Mouse (Mus musculus) forebrain, embryonic 16.5 days (tissue): ENCODE results near the gene Foxo3. TPM values are rescaled to one million over a fixed set of nuclear protein-coding genes. Genes with fewer than 3 reads are reported as not detected.
A peak's percentile ranks its signal among the peaks of the same experiment; 100 is the strongest.

Experiments
- ATAC-seq: fragments of 200-750 bp; cut with Nextera tagmentation; 2 replicates; pipeline ENCODE4 v1.8.0; 2017; ENCODE audit warnings: mild to moderate bottlenecking, moderate library complexity
- H3K27ac ChIP-seq: fragments of 300-500 bp; sonication (generic); 2 replicates; pipeline ENCODE4 v1.5.1; 2014; ENCODE audit warnings: low read length, control low read depth
- H3K27me3 ChIP-seq: fragments of 300-500 bp; sonication (generic); replicated peaks from 2 replicates; pipeline ENCODE4 v1.6.1; 2014; ENCODE audit warnings: low read length; ENCODE audit not compliant: control insufficient read depth, insufficient read depth
- H3K36me3 ChIP-seq: fragments of 300-500 bp; sonication (generic); 2 replicates; pipeline ENCODE4 v1.6.1; 2014; ENCODE audit not compliant: control insufficient read depth, insufficient read depth
- H3K4me1 ChIP-seq: fragments of 300-500 bp; sonication (generic); replicated peaks from 2 replicates; pipeline ENCODE4 v1.6.1; 2014; ENCODE audit warnings: low read length; ENCODE audit not compliant: control insufficient read depth, insufficient read depth
- H3K4me2 ChIP-seq: fragments of 300-500 bp; sonication (generic); 2 replicates; pipeline ENCODE4 v1.6.1; 2014; ENCODE audit warnings: mild to moderate bottlenecking, low read length, control low read depth
- H3K4me3 ChIP-seq: fragments of 300-500 bp; sonication (generic); replicated peaks from 2 replicates; pipeline ENCODE4 v1.5.1; 2014; ENCODE audit warnings: mild to moderate bottlenecking, low read length, control low read depth
- H3K9ac ChIP-seq: fragments of 300-500 bp; sonication (generic); replicated peaks from 2 replicates; pipeline ENCODE4 v1.6.1; 2014; ENCODE audit warnings: low read depth, low read length, control low read depth
- H3K9me3 ChIP-seq: fragments of 300-500 bp; sonication (generic); 2 replicates; pipeline ENCODE4 v1.6.1; 2016; ENCODE audit warnings: low read length; ENCODE audit not compliant: control insufficient read depth
- WGBS: fragments of 180-500 bp; shearing (Covaris S2); extraction: QIAGEN DNeasy Blood & Tissue Kit; methylation state at CpG from one replicate; pipeline ENCODE4 v1.1.7; 2014; 5-methylcytosine and 5-hydroxymethylcytosine counted together
- polyA plus RNA-seq: library from polyadenylated mRNA; unstranded; fragments of >200 nt; fragmentation: Nextera tagmentation; extraction: Ambion mirVana; gene quantifications from 2 replicates; pipeline ENCODE4 v1.2.1, GENCODE M21; 2015

Gene Foxo3
- polyA plus RNA-seq, 1 experiment from 2014 or later: 4.8 TPM

- H3K27ac ChIP-seq: no peak overlapping the region
- H3K9me3 ChIP-seq: no peaks in the 10 kb centered on the region
- no peaks in the 10 kb centered on the region; the same call in 1 of the 2 replicates for H3K4me1 ChIP-seq
- H3K4me3 ChIP-seq: no peak overlapping the region
- no peaks in the 10 kb centered on the region for H3K36me3 ChIP-seq
- WGBS: 84% methylated on average over 15 of the region's 15 CpGs
- no peak overlapping the region for H3K4me2 ChIP-seq
- no peak overlapping the region for H3K9ac ChIP-seq
- no peak for ATAC-seq
- no peaks in the 10 kb centered on the region for H3K27me3 ChIP-seq
Observed at GRCm38 (mm10) chr10:42238923-42239809, 37.4 kb downstream of the Foxo3 start.

DNA sequence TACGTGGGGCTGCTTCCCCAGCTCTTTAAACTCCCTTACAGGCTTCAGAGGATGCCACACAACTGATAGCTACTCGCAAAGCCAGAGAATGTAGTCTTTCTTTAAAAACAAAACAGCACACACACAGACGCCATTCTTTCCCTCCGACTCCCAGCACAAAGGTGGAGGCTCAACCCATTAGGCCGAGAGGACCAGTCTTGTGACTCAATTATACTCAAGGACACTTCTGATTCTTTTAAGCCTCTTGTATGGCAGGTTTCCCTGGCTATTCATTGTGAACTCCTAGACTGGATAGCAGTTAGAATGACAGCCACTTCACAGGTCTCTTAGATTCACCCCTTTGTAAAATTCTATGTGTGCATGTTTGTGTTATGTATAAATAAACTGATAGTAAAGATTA, 38.3 kb downstream of the Foxo3 start:
- H3K4me3 ChIP-seq: no peak overlapping the region
- 13% methylated on average over 5 of the region's 5 CpGs for WGBS
- no peak for ATAC-seq

DNA sequence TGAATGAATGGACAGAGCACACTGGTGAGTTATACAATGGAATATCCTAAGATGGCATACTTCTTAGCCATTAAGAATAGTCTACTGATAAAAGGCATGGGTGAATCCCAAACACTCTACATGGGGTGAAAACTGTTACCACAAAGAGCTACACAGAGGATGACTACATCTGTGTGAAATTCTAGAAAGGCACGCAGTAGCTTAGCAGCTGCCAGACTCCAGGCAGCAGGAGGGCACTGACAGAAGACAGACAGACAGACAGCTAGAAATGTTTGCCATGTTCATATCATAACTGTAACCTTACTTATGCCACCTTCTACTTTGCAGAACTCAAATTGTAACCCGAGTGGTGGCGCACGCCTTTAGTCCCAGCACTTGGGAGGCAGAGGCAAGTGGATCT, 39.0 kb downstream of the Foxo3 start:
- Histone ChIP-seq H3K9ac (no peak overlapping the region), H3K4me3 (no peak overlapping the region), H3K27me3 (no peaks in the 10 kb centered on the region), H3K9me3 (no peaks in the 10 kb centered on the region), H3K4me2 (no peak overlapping the region), H3K4me1 (peaks cover 5% of the 10 kb centered on the region), H3K36me3 (no peaks in the 10 kb centered on the region; the same call in 1 of the 2 replicates), H3K27ac (no peak overlapping the region)
- no peak for ATAC-seq
- WGBS: 93% methylated on average over 4 of the region's 4 CpGs

More for the DNA sequence above, 38.3 kb downstream of the Foxo3 start:
- H3K27ac ChIP-seq: no peak overlapping the region
- no peaks in the 10 kb centered on the region for H3K9me3 ChIP-seq
- H3K4me2 ChIP-seq: no peak overlapping the region
- no peak overlapping the region for H3K9ac ChIP-seq
- no peaks in the 10 kb centered on the region; the same call in 1 of the 2 replicates for H3K36me3 ChIP-seq
- no peaks in the 10 kb centered on the region; the same call in 1 of the 2 replicates for H3K4me1 ChIP-seq
- H3K27me3 ChIP-seq: no peaks in the 10 kb centered on the region

DNA sequence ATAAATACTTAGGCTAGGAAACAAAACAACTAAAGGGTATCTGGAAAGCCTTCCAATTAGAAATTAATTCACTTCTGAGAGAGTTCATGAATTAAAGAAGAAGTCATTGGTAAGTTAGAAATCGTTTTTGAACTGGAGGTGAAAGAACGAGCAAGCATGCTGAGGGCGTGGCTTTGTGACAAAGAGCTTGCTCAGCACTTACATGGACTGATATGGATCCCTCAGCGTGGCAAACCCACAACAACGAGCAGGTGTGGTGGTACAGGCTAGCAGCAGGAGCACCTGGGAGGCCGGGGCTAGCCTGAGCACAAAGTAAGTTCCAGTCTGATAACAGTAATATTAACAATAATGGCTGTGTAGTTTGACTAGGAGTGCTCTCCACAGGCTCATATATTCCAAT, 41.2 kb downstream of the Foxo3 start:
- H3K36me3 ChIP-seq: no peaks in the 10 kb centered on the region; the same call in 1 of the 2 replicates
- 80% methylated on average over 6 of the region's 6 CpGs for WGBS
- no peak overlapping the region for H3K4me3 ChIP-seq
- H3K4me2 ChIP-seq: no peak overlapping the region
- H3K27ac ChIP-seq: no peak overlapping the region
- no peak overlapping the region for H3K9ac ChIP-seq
- H3K27me3 ChIP-seq: no peaks in the 10 kb centered on the region
- no peak for ATAC-seq
- H3K4me1 ChIP-seq: peaks cover 9% of the 10 kb centered on the region
- H3K9me3 ChIP-seq: no peaks in the 10 kb centered on the region

- 56% methylated on average over 11 of the region's 11 CpGs for WGBS
- Histone ChIP-seq H3K4me3 (no peak overlapping the region), H3K9ac (no peak overlapping the region), H3K36me3 (no peaks in the 10 kb centered on the region; the same call in 1 of the 2 replicates), H3K27me3 (no peaks in the 10 kb centered on the region), H3K4me1 (peaks cover 13% of the 10 kb centered on the region), H3K4me2 (no peak overlapping the region), H3K27ac (no peak overlapping the region), H3K9me3 (no peaks in the 10 kb centered on the region)
- ATAC-seq: 0 out of 2 replicates have a peak, but pooled peaks have one; percentile 18
Observed at GRCm38 (mm10) chr10:42232977-42233376, 43.6 kb downstream of the Foxo3 start.

- Histone ChIP-seq H3K9me3 (no peaks in the 10 kb centered on the region), H3K27ac (no peak overlapping the region), H3K4me2 (no peak overlapping the region), H3K9ac (no peak overlapping the region), H3K4me3 (no peak overlapping the region), H3K4me1 (peaks cover 19% of the 10 kb centered on the region), H3K27me3 (no peaks in the 10 kb centered on the region), H3K36me3 (no peaks in the 10 kb centered on the region; the same call in 1 of the 2 replicates)
- 70% methylated on average over 8 of the region's 8 CpGs for WGBS
- ATAC-seq: no peak
Observed at GRCm38 (mm10) chr10:42231847-42232246, 44.7 kb downstream of the Foxo3 start.

GRCm38 (mm10) chr10:42231100-42231541, 45.4 kb downstream of the Foxo3 start:
- WGBS: 85% methylated on average over 3 of the region's 3 CpGs
- H3K9me3 ChIP-seq: no peaks in the 10 kb centered on the region
- H3K9ac ChIP-seq: no peak overlapping the region
- H3K27me3 ChIP-seq: no peaks in the 10 kb centered on the region
- H3K4me3 ChIP-seq: no peak overlapping the region
- no peak for ATAC-seq
- H3K36me3 ChIP-seq: no peaks in the 10 kb centered on the region; the same call in 1 of the 2 replicates
- peaks cover 19% of the 10 kb centered on the region for H3K4me1 ChIP-seq
- no peak overlapping the region for H3K27ac ChIP-seq
- H3K4me2 ChIP-seq: no peak overlapping the region

- no peak for ATAC-seq
- Histone ChIP-seq H3K27ac (no peak overlapping the region), H3K4me2 (no peak overlapping the region), H3K4me3 (no peak overlapping the region), H3K27me3 (no peaks in the 10 kb centered on the region), H3K4me1 (peaks cover 19% of the 10 kb centered on the region), H3K9ac (no peak overlapping the region), H3K9me3 (no peaks in the 10 kb centered on the region), H3K36me3 (no peaks in the 10 kb centered on the region; the same call in 1 of the 2 replicates)
- 95% methylated on average over 5 of the region's 5 CpGs for WGBS
Observed at GRCm38 (mm10) chr10:42230471-42231099, 46.0 kb downstream of the Foxo3 start.

DNA sequence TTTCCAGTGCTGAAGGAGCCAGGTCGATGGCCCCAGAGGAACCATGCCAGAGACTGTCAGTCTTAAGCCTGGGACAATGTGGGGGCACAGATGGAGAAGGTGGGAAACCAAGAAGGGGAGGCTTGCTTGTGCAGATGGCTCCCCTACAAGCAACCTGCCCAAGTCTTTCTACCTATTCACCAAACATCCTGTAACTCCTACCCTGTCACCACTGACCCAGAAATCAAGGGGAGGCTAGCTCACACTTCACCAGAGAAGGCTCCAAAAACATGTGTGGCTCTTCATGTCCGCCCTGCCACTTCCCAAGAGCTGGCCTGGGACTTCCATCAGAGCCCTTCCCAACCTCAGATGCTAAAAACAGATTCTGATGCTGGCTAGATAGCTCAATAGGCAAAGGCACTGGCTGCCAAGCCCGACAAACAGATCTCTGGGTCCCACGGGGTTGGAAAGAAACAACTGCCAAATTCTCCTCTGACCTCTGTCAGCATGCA, 48.8 kb downstream of the Foxo3 start:
- Histone ChIP-seq H3K4me2 (no peak overlapping the region), H3K4me3 (no peak overlapping the region), H3K9ac (no peak overlapping the region), H3K36me3 (no peaks in the 10 kb centered on the region), H3K9me3 (no peaks in the 10 kb centered on the region), H3K4me1 (peaks cover 16% of the 10 kb centered on the region), H3K27ac (peak overlapping the region; percentile 44; the same call in 1 of the 2 replicates), H3K27me3 (no peaks in the 10 kb centered on the region)
- peak; percentile 52 for ATAC-seq
- 40% methylated on average over 4 of the region's 4 CpGs for WGBS
